Mouse (Mus musculus) myocyte (in vitro differentiated cells): ENCODE results near the gene Ltv1. TPM values are rescaled to one million over a fixed set of nuclear protein-coding genes. Genes with fewer than 3 reads are reported as not detected.

ENCODE experiments used
- H3K27me3 ChIP-seq: one replicate; pipeline ENCODE4 v1.6.1; 2011; ENCODE audit not compliant: control insufficient read depth, insufficient read depth, insufficient read length
- H3K36me3 ChIP-seq: one replicate; pipeline ENCODE4 v1.6.1; 2011; ENCODE audit not compliant: control insufficient read depth, insufficient read depth
- H3K4me2 ChIP-seq: one replicate; pipeline ENCODE4 v1.6.1; 2011; ENCODE audit warnings: low read depth, control low read depth
- H3K4me3 ChIP-seq: one replicate; pipeline ENCODE4 v1.5.1; 2011; ENCODE audit warnings: mild to moderate bottlenecking, control low read depth, moderate library complexity
- H3K79me2 ChIP-seq: one replicate; pipeline ENCODE4 v1.6.1; 2011; ENCODE audit not compliant: control insufficient read depth, insufficient read depth
- H3ac ChIP-seq: one replicate; pipeline ENCODE4 v1.6.1; 2011; ENCODE audit not compliant: control insufficient read depth, insufficient read length
- CEBPB ChIP-seq: IDR thresholded peaks from 2 replicates; pipeline ENCODE4 v1.6.1; 2011; ENCODE audit warnings: mild to moderate bottlenecking, moderate library complexity; ENCODE audit not compliant: poor library complexity, insufficient read depth, severe bottlenecking
- E2F4 ChIP-seq: IDR thresholded peaks from one replicate; pipeline ENCODE4 v1.6.1; 2011; ENCODE audit warnings: mild to moderate bottlenecking, control low read depth, moderate library complexity; ENCODE audit not compliant: insufficient read depth
- MAX ChIP-seq: IDR thresholded peaks from one replicate; pipeline ENCODE4 v1.6.1; 2011; ENCODE audit warnings: low read depth, mild to moderate bottlenecking, control low read depth
- MYOD1 ChIP-seq, 3 experiments: IDR thresholded peaks; one replicate each; pipeline ENCODE4 v1.6.1; 2011; ENCODE audit warnings: control low read depth in 2 of 3, low read depth in 2 of 3, mild to moderate bottlenecking in 2 of 3, moderate library complexity in 1 of 3; ENCODE audit not compliant: insufficient read length in 2 of 3, control insufficient read depth in 1 of 3
- MYOG ChIP-seq, 3 experiments: IDR thresholded peaks; one replicate each; pipeline ENCODE4 v1.6.1; 2011; ENCODE audit warnings: control low read depth in 2 of 3, low read depth in 2 of 3, mild to moderate bottlenecking in 2 of 3; ENCODE audit not compliant: insufficient read length in 2 of 3, control insufficient read depth in 1 of 3, insufficient read depth in 1 of 3
- POLR2A ChIP-seq: IDR thresholded peaks from one replicate; pipeline ENCODE4 v1.6.1; 2011; ENCODE audit warnings: low read depth, mild to moderate bottlenecking, control low read depth, moderate library complexity; ENCODE audit not compliant: insufficient read length
- POLR2AphosphoS2 ChIP-seq: IDR thresholded peaks from one replicate; pipeline ENCODE4 v1.6.1; 2011; ENCODE audit warnings: low read depth, control low read depth; ENCODE audit not compliant: insufficient read length
- REST ChIP-seq: IDR thresholded peaks from one replicate; pipeline ENCODE4 v1.6.1; 2011; ENCODE audit warnings: mild to moderate bottlenecking, control low read depth, moderate library complexity; ENCODE audit not compliant: insufficient read depth, insufficient read length
- SRF ChIP-seq: IDR thresholded peaks from one replicate; pipeline ENCODE4 v1.6.1; 2011; ENCODE audit warnings: low read depth; ENCODE audit not compliant: control insufficient read depth, insufficient read length
- TCF12 ChIP-seq: IDR thresholded peaks from one replicate; pipeline ENCODE4 v1.6.1; 2011; ENCODE audit warnings: mild to moderate bottlenecking, control low read depth; ENCODE audit not compliant: poor library complexity, insufficient read depth, severe bottlenecking
- TCF3 ChIP-seq: IDR thresholded peaks from one replicate; pipeline ENCODE4 v1.6.1; 2011; ENCODE audit warnings: low read depth, control low read depth; ENCODE audit not compliant: insufficient read length
- USF1 ChIP-seq: IDR thresholded peaks from one replicate; pipeline ENCODE4 v1.6.1; 2011; ENCODE audit warnings: low read depth, mild to moderate bottlenecking, control low read depth, moderate library complexity
- polyA plus RNA-seq: library from polyadenylated mRNA; unstranded; fragments of >200 nt; fragmentation: generic; extraction: Trizol; gene quantifications from one replicate; pipeline ENCODE4 v1.2.1, GENCODE M21; 2012; ENCODE audit warnings: missing spikeins

Ltv1 gene
- polyA plus RNA-seq, 1 experiment: 22.0 TPM

DNA sequence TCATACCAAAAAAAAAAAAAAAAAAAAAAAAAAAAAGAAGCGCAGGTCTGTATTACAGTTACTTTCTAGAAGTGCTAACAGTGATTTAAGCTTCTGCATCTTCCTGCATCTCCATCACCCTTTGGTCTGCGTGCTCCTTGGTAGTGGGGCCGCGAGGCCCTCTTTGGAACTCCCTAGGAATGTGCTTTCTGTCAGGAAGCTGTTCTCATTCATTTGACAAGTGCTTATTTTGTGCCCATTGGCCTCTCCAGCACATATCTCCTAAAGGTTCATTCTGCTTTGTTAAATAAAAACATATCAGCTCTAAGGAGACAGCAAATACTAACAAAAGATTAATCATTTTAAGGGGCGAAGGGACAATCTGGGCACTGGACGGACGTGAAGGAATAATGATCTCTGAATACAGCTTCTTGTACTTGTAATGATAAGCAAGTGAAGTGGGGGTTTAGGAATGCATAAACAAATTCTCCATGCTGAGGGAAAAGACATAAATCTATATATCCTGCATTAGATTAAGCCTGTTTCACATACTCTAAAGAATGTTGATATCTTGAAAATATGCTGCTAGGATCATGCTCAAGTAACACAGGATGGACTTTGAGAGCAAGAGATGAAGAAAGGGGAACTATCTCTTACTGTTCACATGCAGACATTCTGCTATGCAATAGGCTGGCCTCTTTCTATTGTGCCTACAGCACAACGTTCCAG lies 17.1 kb upstream of the Ltv1 start:
- H3K27me3 ChIP-seq: peaks cover 26% of the 10 kb centered on the region

DNA sequence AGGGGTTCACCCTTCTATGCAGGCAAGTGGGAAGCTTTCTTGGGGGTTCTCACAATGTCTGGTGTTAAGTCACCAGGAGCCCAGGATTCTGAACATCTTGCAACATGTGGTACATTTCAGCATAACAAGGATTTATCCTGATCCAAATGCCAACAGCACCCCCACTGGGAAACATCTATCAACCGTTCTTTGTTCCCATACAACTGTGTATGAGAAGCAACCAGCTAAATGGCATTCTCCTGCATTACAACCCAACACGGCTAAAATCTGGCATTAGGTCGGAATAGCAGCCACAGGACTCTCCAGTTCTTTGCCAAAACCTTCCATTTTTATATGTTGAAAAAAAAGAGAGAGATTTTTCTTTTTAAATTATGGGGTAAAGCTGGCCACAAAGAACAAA lies 16.5 kb upstream of the Ltv1 start:
- Histone ChIP-seq H3K36me3 (no peaks in the 10 kb centered on the region), H3K79me2 (no peaks in the 10 kb centered on the region), H3K4me3 (no peak overlapping the region), H3K4me2 (no peak overlapping the region), H3K27me3 (peaks cover 26% of the 10 kb centered on the region), H3ac (no peak overlapping the region)
- TF ChIP-seq TCF3 (no peak), TCF12 (no peak), E2F4 (no peak), SRF (no peak), POLR2AphosphoS2 (no peak), POLR2A (no peak), MYOD1 (IDR thresholded peaks at IDR 0.05; ENCODE audit: control insufficient read depth in 1 of 3, insufficient read length in 2 of 3, low read depth in 2 of 3) (no peak), MAX (no peak), USF1 (no peak), CEBPB (no peak), MYOG (IDR thresholded peaks at IDR 0.05; ENCODE audit: control insufficient read depth in 1 of 3, insufficient read depth in 1 of 3, insufficient read length in 2 of 3, low read depth in 2 of 3) (no peak), REST (no peak)

More for the DNA sequence above, 17.1 kb upstream of the Ltv1 start:
- Histone ChIP-seq H3K4me2 (no peak overlapping the region), H3K36me3 (no peaks in the 10 kb centered on the region), H3K4me3 (no peak overlapping the region), H3K79me2 (no peaks in the 10 kb centered on the region), H3ac (no peak overlapping the region)
- no peak for TF ChIP-seq REST
- no peak for TF ChIP-seq POLR2A
- TF ChIP-seq SRF: no peak
- TF ChIP-seq TCF12: no peak
- no peak for TF ChIP-seq POLR2AphosphoS2
- no peak for TF ChIP-seq USF1
- no peak for TF ChIP-seq E2F4
- TF ChIP-seq TCF3: no peak
- no peak for TF ChIP-seq CEBPB
- no peak for TF ChIP-seq MAX
- TF ChIP-seq MYOD1 (IDR thresholded peaks at IDR 0.05; ENCODE audit: control insufficient read depth in 1 of 3, insufficient read length in 2 of 3, low read depth in 2 of 3): no peak
- TF ChIP-seq MYOG (IDR thresholded peaks at IDR 0.05; ENCODE audit: control insufficient read depth in 1 of 3, insufficient read depth in 1 of 3, insufficient read length in 2 of 3, low read depth in 2 of 3): no peak

- Histone ChIP-seq H3ac (no peak overlapping the region), H3K4me3 (no peak overlapping the region), H3K36me3 (no peaks in the 10 kb centered on the region), H3K27me3 (peaks cover 22% of the 10 kb centered on the region), H3K4me2 (no peak overlapping the region), H3K79me2 (no peaks in the 10 kb centered on the region)
- no peak for TF ChIP-seq E2F4
- no peak for TF ChIP-seq POLR2A
- TF ChIP-seq SRF: no peak
- no peak for TF ChIP-seq CEBPB
- TF ChIP-seq TCF3: no peak
- TF ChIP-seq MAX: no peak
- no peak for TF ChIP-seq REST
- TF ChIP-seq MYOG (IDR thresholded peaks at IDR 0.05; ENCODE audit: control insufficient read depth in 1 of 3, insufficient read depth in 1 of 3, insufficient read length in 2 of 3, low read depth in 2 of 3): no peak
- TF ChIP-seq MYOD1 (IDR thresholded peaks at IDR 0.05; ENCODE audit: control insufficient read depth in 1 of 3, insufficient read length in 2 of 3, low read depth in 2 of 3): no peak
- no peak for TF ChIP-seq TCF12
- TF ChIP-seq USF1: no peak
- TF ChIP-seq POLR2AphosphoS2: no peak
Measured at GRCm38 (mm10) chr10:13209061-13209460, 16.1 kb upstream of the Ltv1 start.

DNA sequence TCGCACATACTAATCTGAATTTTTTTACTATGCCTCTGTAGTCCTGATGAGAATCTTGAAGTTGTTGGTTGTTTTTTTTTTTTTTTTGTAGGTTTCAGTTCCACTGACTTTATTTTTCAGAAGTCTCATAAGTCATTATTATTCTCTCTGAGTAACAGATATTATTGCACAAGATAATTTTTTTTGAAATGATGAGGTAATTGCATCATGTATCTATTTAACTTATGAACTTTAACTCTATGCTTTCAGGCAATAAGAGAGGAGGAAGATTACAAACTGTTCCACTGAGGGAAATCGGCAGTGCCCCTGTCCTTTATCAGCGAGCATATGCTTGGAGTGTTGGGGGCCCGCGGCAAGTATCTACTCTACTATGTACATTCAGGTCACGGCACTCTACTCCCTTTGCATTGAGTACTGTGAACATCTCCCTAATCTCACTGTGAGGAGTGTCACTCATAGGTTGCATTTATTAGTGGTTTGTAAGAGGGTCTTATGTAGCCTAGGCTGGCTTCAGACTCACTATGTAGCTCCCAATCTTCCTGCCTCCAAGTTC lies 8.8 kb upstream of the Ltv1 start:
- no peak overlapping the region for H3ac ChIP-seq
- no peak overlapping the region for H3K4me2 ChIP-seq
- no peak for TF ChIP-seq POLR2A
- TF ChIP-seq MAX: no peak
- no peak for TF ChIP-seq TCF12
- TF ChIP-seq POLR2AphosphoS2: no peak
- no peak for TF ChIP-seq CEBPB
- no peak for TF ChIP-seq SRF
- no peak for TF ChIP-seq MYOD1 (IDR thresholded peaks at IDR 0.05; ENCODE audit: control insufficient read depth in 1 of 3, insufficient read length in 2 of 3, low read depth in 2 of 3)
- no peak for TF ChIP-seq REST
- TF ChIP-seq TCF3: no peak
- no peak for TF ChIP-seq USF1
- TF ChIP-seq E2F4: no peak
- TF ChIP-seq MYOG (IDR thresholded peaks at IDR 0.05; ENCODE audit: control insufficient read depth in 1 of 3, insufficient read depth in 1 of 3, insufficient read length in 2 of 3, low read depth in 2 of 3): no peak
- no peak overlapping the region for H3K4me3 ChIP-seq
- no peaks in the 10 kb centered on the region for H3K79me2 ChIP-seq
- H3K36me3 ChIP-seq: no peaks in the 10 kb centered on the region
- peaks cover 5% of the 10 kb centered on the region for H3K27me3 ChIP-seq
